Mouse (Mus musculus) layer of hippocampus, adult 8-10 months (tissue): ENCODE results near the gene Frg2f1. TPM values are rescaled to one million over a fixed set of nuclear protein-coding genes. Genes with fewer than 3 reads are reported as not detected.
"Not testable (repeated sequence)": the region's sequence is repeated elsewhere in the genome, so short reads cannot be mapped to it uniquely, and the experiment has no call there.

Source experiments
- DNase-seq, 2 experiments: peaks; one replicate each; pipeline ENCODE4 v3.0.0; 2022; ENCODE audit warnings: low spot score in 2 of 2
- total RNA-seq, 4 experiments: library from RNA; stranded (reverse); gene quantifications; 2 replicates each; pipeline ENCODE4 v1.2.4; 2022

Gene Frg2f1
- total RNA-seq: 10 to 100 TPM; 20.4 to 23.7 (median 21.5) TPM

DNA sequence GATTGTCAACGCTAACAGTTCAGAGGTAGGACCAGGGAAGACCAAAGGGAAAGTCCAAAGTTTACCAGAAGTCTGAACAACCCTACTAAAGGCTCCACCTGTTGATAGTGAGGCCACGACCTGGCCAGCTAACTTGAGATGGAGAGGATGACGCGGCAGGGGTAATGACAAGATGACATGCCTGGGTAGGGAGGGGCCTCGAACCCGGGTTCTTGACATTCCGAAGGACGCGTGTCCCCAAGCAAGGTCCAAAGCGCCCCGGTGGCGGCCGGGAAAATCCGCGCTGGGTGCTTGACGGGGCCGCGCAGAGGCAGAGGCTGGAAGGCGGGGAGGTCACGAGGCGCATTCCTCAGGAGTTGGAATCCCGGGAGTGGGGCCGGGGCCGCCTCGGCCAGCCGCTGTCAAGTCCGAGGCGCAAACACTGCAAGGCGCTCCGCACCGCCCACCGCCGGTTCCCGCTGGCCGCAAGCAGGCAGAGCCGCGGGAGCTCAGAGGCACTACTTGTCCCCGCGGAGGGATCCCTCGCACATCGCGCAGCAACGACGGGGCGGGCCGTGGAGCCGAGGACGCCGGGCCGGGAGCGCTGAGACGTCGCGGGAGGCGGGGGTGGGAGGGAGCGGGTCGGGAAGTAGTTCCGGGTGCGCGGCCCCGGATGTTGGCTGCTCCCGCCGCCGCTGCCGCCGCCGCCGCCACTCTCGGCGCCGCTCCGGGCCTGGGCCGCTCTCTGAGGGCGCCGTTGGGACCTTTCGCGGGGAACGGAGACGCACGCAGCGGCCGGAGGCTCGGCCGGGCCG, at the start of gene Frg2f1:
Frg2f1 (minus strand) TSS at position 499 of the 794 bp plus-strand sequence.
- peak; percentile 90 to 95 for DNase-seq

DNA sequence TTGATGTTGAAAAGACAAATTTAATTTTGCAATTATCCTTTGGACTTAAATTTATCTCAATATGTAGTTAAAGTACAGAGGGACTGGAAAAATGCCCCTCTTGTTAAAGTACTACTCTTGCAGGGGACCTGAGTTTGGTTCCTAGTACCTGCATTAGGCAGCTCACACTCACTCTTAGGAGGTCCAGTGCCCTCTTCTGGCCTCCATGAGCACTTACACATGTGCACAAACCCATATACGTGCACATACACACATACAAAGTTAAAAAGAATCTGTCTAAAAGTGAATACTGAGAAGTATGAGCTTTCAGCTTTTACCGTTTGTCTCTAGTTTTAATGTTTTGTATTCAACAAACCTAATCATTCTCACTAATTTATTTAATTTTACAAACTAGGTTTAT, 48.7 kb upstream of the Frg2f1 start:
- DNase-seq: no peak

GRCm38 (mm10) chr4:119575459-119575858, 36.1 kb upstream of the Frg2f1 start:
- DNase-seq: no peak

DNA sequence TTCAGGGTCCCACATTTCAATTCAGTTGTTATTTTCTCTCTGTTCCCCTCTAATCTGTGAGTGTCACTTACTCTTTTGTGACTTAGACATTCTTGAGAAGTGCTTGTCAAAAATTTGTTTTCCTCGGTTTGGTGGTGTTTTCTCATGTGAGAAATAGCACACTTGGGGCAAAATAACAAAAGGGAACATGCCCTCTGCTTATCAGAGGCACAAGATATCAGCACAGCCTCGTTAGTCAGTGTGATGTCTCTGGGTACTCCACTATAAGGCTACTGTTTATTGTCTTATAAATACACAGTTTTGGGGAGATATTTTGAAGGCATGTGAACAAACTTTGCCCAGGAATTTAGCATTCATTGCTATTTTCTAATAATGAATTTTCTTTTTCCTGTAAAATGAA, 35.2 kb upstream of the Frg2f1 start:
- no peak for DNase-seq

GRCm38 (mm10) chr4:119572682-119573081, 33.4 kb upstream of the Frg2f1 start:
- no peak for DNase-seq

DNA sequence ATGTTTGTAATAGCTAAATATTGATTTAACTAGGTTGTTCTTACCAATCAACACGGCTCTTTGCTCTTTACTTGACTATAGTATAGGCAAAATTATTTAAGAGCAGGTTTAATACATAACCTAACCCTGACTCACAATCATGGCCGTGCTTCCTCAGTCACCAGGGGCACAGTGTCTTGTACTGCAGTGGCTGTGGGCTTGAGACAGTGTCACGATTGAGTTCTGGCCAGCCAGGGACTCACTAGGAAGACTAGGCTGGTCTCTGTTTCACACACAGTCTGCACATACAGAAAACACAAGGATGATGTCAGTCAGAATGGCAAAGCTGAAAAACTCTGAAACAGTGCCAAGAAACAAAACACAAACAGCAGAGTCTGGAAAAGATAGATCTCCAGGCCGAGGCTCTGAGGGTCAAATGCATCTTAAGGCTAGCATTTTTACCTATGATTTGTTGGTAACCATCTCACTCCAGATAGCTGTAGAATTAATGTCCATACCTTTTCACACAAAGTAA, 27.1 kb upstream of the Frg2f1 start:
- no peak for DNase-seq

GRCm38 (mm10) chr4:119563136-119563535, 23.8 kb upstream of the Frg2f1 start:
- no peak for DNase-seq

DNA sequence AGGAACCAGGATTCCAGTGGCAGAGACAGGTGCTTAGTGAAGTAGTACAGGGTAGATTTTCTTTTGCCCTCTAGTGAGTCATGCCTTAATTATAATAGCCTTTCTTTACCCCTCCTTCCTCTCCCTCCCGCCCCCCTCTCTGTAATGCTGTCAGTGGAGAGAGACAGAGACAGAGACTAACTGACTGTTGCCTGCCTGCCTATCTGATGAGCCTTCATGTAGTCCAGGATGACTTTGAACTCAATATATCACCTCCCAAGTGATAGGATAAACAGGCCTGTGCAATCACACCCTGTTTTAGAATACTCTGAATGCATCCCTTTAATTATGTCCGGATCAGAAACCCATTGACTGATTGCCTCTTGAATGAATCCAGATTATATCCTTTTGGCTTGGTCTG, 16.1 kb upstream of the Frg2f1 start:
- DNase-seq: no peak

- no peak for DNase-seq
These were observed 11.5 kb upstream of the Frg2f1 start for GRCm38 (mm10) chr4:119550864-119551263.

DNA sequence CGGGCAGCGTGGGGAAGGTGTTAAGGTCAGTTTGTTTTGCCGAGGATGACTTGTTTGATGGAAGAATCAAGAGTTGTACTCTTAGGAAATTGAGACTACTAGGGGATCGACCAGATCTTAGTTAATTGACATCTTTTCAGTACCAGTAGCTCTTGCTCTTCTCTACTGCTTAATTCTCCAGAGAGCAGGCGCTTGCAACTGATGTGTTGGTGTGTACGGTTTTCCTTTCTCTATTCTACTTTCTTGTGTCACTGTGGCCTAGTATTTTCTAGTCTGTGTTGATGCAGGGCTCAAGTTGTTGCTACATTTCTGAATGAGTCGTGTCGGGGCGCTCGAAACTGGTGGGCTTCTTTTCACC, 1.2 kb upstream of the Frg2f1 start:
- DNase-seq: no peak

GRCm38 (mm10) chr4:119539836-119540532, 655 bp upstream of the Frg2f1 start:
- no peak for DNase-seq

DNA sequence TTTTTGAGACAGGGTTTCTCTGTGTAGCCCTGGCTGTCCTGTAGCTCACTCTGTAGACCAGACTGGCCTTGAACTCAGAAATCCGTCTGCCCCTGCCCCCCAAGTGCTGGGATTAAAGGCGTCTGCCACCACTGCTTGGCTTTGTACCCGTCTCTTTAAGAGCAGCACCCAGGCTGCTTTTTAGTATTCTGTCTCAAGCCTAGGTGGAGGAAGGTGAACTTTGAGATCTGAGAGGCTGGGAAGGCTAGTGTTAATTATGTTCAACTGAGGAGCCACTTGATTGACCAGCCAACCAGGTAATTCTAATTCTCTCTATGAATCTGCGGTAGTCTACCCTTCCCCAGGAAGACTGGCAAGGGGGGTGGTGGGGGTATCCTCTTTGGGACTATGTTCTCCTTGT, 1.9 kb downstream of the Frg2f1 start:
- no peak for DNase-seq

GRCm38 (mm10) chr4:119536615-119537014, 2.7 kb downstream of the Frg2f1 start, which contains the start of gene Foxj3:
TSS of gene Foxj3 (plus strand) at chr4:119537004.
- DNase-seq: not testable (repeated sequence)

DNA sequence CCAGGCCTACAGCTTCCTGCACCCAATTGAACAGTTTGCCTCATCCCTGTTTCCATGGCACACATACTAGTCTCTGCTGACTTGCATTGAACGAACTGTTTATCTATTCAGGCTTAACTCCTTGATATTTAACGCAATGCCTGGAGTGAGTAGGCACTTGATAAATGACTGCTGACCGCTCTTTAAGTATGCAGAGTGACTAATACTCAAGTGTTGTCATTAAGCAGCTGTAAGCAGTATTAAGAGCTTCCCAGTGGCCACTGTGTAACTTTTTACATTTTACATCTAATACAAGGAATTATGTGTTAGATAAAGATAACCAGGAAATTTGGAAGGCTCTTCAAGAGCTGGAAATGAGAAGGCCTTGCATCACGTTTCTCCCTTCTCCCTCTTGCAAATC, 4.2 kb downstream of the Frg2f1 start:
- no peak for DNase-seq

- DNase-seq: no peak
These were observed 7.5 kb downstream of the Frg2f1 start for GRCm38 (mm10) chr4:119531813-119532212.

- no peak for DNase-seq
These were observed 12.9 kb downstream of the Frg2f1 start for GRCm38 (mm10) chr4:119526329-119526845.

- DNase-seq: no peak
These were observed 14.9 kb downstream of the Frg2f1 start for GRCm38 (mm10) chr4:119524466-119524865.

GRCm38 (mm10) chr4:119524010-119524409, 15.3 kb downstream of the Frg2f1 start:
- peak in 1 of 2 experiments; percentile 19 for DNase-seq

GRCm38 (mm10) chr4:119523575-119523974, 15.8 kb downstream of the Frg2f1 start:
- DNase-seq: no peak

GRCm38 (mm10) chr4:119512731-119513141, 26.6 kb downstream of the Frg2f1 start:
- DNase-seq: no peak

GRCm38 (mm10) chr4:119511591-119511990, 27.7 kb downstream of the Frg2f1 start:
- no peak for DNase-seq

- no peak for DNase-seq
These were observed 40.9 kb downstream of the Frg2f1 start for GRCm38 (mm10) chr4:119498319-119498848.
